Mouse (Mus musculus) forebrain, embryonic 10.5 days (tissue): ENCODE results near the gene Tmem56. TPM values are rescaled to one million over a fixed set of nuclear protein-coding genes. Genes with fewer than 3 reads are reported as not detected.

Experiments
- DNase-seq: peaks from one replicate; pipeline ENCODE4 v3.0.0-alpha.2; 2017; ENCODE audit warnings: low spot score; ENCODE audit errors: extremely low spot score
- H3K27ac ChIP-seq: fragments of 300-500 bp; sonication (generic); 2 replicates; pipeline ENCODE4 v1.5.1; 2016; ENCODE audit warnings: mild to moderate bottlenecking
- H3K27me3 ChIP-seq: fragments of 300-500 bp; sonication (generic); 2 replicates; pipeline ENCODE4 v1.6.1; 2016; ENCODE audit warnings: mild to moderate bottlenecking; ENCODE audit not compliant: poor library complexity, severe bottlenecking
- H3K36me3 ChIP-seq: fragments of 300-500 bp; sonication (generic); replicated peaks from 2 replicates; pipeline ENCODE4 v1.6.1; 2016; ENCODE audit warnings: mild to moderate bottlenecking, moderate library complexity
- H3K4me1 ChIP-seq: fragments of 300-500 bp; sonication (generic); 2 replicates; pipeline ENCODE4 v1.6.1; 2016
- H3K4me3 ChIP-seq: fragments of 300-500 bp; sonication (generic); 2 replicates; pipeline ENCODE4 v1.5.1; 2016; ENCODE audit warnings: mild to moderate bottlenecking, moderate library complexity
- H3K9me3 ChIP-seq: fragments of 300-500 bp; sonication (generic); 2 replicates; pipeline ENCODE4 v1.6.1; 2016; ENCODE audit warnings: mild to moderate bottlenecking, moderate library complexity
- WGBS: fragments of 180-500 bp; shearing (Covaris S2); methylation state at CpG from one replicate; pipeline ENCODE4 v1.1.7; 2016; 5-methylcytosine and 5-hydroxymethylcytosine counted together
- polyA plus RNA-seq: library from polyadenylated mRNA; unstranded; fragments of >200 nt; fragmentation: Nextera tagmentation; extraction: Ambion mirVana; gene quantifications from 2 replicates; pipeline ENCODE4 v1.2.1, GENCODE M21; 2016

The Tmem56 gene
- polyA plus RNA-seq, 1 experiment from 2014 or later: 1.4 TPM

- H3K27me3 ChIP-seq: no peaks in the 10 kb centered on the region
- H3K36me3 ChIP-seq: peaks cover 4% of the 10 kb centered on the region
- peak within 1 kb of the TSS; percentile 77 for H3K4me3 ChIP-seq
- H3K27ac ChIP-seq: peak within 1 kb of the TSS; percentile 92
- DNase-seq: peak; percentile 91
- under 1% methylated on average over 40 of the region's 40 CpGs for WGBS
- H3K4me1 ChIP-seq: peaks cover 24% of the 10 kb centered on the region
- no peaks in the 10 kb centered on the region for H3K9me3 ChIP-seq
Measured at GRCm38 (mm10) chr3:121171243-121171871, 111.5 kb downstream of the Tmem56 start, which contains the start of gene Rwdd3. Gene Rwdd3 (minus strand): TSS chr3:121171695.

DNA sequence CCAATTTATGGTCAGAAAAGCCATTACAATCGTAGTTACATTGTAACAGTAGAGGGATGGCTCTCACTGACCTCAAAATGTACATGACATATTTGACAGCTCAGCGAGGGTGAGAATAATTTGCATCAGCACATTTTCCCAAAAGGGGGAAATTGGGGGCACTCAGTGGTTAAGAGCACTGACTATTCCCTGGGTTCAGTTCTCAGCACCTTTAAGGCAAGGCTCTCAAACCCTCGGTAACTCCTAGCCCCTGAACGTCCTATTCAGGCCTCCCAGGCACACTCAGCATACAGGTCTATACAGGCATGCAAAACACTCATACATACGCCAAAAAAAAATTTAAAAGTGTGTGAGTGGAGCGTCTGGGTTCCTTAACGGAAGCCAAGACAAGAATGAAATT lies 112.3 kb downstream of the Tmem56 start:
- no peaks in the 10 kb centered on the region for H3K27me3 ChIP-seq
- H3K9me3 ChIP-seq: no peaks in the 10 kb centered on the region
- H3K27ac ChIP-seq: 0 out of 2 replicates have a peak overlapping the region, but pooled peaks have one; percentile 92
- DNase-seq: no peak
- peaks cover 6% of the 10 kb centered on the region for H3K36me3 ChIP-seq
- peaks cover 24% of the 10 kb centered on the region for H3K4me1 ChIP-seq
- peak overlapping the region; percentile 77 for H3K4me3 ChIP-seq
- WGBS: 67% methylated on average over 7 of the region's 7 CpGs

- Histone ChIP-seq H3K27me3 (no peaks in the 10 kb centered on the region), H3K36me3 (peaks cover 6% of the 10 kb centered on the region), H3K4me1 (peaks cover 24% of the 10 kb centered on the region), H3K27ac (no peak overlapping the region), H3K9me3 (no peaks in the 10 kb centered on the region), H3K4me3 (no peak overlapping the region)
- 84% methylated on average over 15 of the region's 15 CpGs for WGBS
- no peak for DNase-seq
Measured at GRCm38 (mm10) chr3:121169092-121169942, 113.6 kb downstream of the Tmem56 start.

GRCm38 (mm10) chr3:121168581-121168980 lies 114.3 kb downstream of the Tmem56 start:
- peaks cover 24% of the 10 kb centered on the region for H3K4me1 ChIP-seq
- DNase-seq: no peak
- peaks cover 6% of the 10 kb centered on the region for H3K36me3 ChIP-seq
- WGBS: 93% methylated on average over 8 of the region's 8 CpGs
- H3K9me3 ChIP-seq: no peaks in the 10 kb centered on the region
- no peaks in the 10 kb centered on the region for H3K27me3 ChIP-seq
- no peak overlapping the region for H3K4me3 ChIP-seq
- H3K27ac ChIP-seq: no peak overlapping the region

DNA sequence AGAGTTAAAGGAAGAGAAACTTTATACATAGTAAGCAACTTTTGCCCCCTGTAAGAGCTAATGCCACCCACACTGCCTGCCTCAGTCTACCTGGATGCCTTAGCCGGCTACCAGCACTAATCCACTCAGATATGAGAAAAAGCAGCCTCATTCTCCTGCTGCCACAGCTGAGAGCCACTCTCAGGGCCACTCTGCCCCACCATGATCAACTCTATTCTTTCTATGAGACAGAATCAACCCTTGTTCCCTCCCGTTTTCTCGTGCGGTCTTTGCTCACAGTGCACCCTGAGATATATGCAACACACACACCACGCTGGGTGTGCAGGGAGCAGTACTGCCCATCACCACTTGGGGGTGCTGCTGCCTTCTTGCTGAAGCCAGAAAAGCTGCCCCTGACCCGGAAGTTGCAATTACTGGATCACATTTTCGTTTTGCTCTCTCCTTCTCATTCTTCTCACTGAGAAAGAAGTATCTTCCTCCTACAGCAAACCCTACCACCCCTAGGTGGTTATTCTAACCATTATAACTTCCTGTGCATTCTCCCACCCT lies 119.6 kb downstream of the Tmem56 start:
- Histone ChIP-seq H3K27ac (no peak overlapping the region), H3K4me3 (no peak overlapping the region), H3K4me1 (no peaks in the 10 kb centered on the region), H3K36me3 (peaks cover 6% of the 10 kb centered on the region), H3K27me3 (no peaks in the 10 kb centered on the region), H3K9me3 (no peaks in the 10 kb centered on the region)
- peak; percentile 73 for DNase-seq
- 40% methylated on average over 7 of the region's 7 CpGs for WGBS

DNA sequence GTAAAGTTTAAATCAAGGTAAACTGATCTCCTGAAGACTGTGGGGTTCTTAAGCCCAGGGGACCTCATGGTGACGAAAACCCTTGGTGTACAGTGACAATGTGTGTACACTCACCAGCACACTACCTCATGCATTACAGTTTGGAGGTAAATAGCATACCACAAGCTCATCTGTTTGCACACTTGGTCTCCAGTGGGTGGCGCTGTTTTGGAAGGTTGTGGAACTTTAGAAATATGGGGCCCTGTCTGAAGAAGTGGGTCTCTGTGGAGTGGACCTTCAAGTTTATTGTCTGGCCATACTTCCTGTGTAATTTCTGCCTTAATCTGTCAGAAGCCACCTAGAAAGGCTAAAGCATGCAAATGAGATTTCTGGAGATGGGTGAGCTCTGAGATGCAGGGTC lies 121.2 kb downstream of the Tmem56 start:
- no peak overlapping the region for H3K4me3 ChIP-seq

DNA sequence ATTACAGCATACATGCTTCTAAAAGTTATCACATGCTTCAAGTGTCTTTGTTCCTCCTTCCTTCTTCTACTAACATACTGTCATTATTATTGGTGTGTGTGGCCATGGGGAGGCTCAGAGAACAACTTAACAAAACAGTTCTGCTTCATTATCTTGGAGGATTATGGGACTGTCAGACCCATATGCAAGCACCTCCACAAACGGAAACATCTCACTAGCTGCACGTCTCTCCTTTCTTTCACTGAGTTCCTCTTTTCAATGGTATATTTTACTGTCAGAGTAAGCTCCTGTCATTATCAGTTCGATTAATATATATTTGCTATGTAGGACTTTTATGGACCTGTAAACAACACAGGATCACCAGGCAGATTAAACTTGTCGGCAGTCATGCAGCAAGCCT lies 122.5 kb downstream of the Tmem56 start:
- 83% methylated on average over 4 of the region's 4 CpGs for WGBS
- H3K9me3 ChIP-seq: no peaks in the 10 kb centered on the region
- H3K27me3 ChIP-seq: no peaks in the 10 kb centered on the region
- no peak for DNase-seq
- no peak overlapping the region for H3K27ac ChIP-seq
- peaks cover 25% of the 10 kb centered on the region for H3K4me1 ChIP-seq
- no peaks in the 10 kb centered on the region for H3K36me3 ChIP-seq
- H3K4me3 ChIP-seq: no peak overlapping the region

More for the DNA sequence above, 121.2 kb downstream of the Tmem56 start:
- peaks cover 13% of the 10 kb centered on the region for H3K4me1 ChIP-seq
- no peak overlapping the region for H3K27ac ChIP-seq
- no peaks in the 10 kb centered on the region for H3K27me3 ChIP-seq
- H3K9me3 ChIP-seq: no peaks in the 10 kb centered on the region
- no peak for DNase-seq
- H3K36me3 ChIP-seq: peaks cover 5% of the 10 kb centered on the region
- 47% methylated on average over 2 of the region's 2 CpGs for WGBS

DNA sequence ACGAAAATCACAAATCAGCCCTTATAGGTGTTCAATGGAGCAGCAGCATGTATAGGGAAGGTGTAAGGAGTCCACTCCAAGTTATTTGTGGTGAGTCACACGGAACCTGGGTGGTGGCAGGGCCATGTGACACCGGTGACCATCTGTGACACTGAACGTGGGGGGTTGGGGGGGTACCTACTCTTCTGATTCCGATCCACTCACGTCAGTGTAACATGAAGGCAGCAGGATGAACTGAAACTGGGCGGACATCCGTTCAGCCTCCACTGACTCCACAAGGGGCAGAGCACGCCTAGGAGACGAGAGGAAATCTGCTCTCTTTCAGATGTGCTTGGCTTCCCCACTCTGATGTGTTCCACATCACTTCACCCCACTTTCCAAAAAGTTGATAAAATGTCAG lies 123.3 kb downstream of the Tmem56 start:
- Histone ChIP-seq H3K36me3 (no peaks in the 10 kb centered on the region), H3K4me1 (peaks cover 30% of the 10 kb centered on the region), H3K4me3 (no peak overlapping the region), H3K27ac (no peak overlapping the region), H3K9me3 (no peaks in the 10 kb centered on the region), H3K27me3 (no peaks in the 10 kb centered on the region)
- no peak for DNase-seq
- WGBS: 85% methylated on average over 10 of the region's 10 CpGs

DNA sequence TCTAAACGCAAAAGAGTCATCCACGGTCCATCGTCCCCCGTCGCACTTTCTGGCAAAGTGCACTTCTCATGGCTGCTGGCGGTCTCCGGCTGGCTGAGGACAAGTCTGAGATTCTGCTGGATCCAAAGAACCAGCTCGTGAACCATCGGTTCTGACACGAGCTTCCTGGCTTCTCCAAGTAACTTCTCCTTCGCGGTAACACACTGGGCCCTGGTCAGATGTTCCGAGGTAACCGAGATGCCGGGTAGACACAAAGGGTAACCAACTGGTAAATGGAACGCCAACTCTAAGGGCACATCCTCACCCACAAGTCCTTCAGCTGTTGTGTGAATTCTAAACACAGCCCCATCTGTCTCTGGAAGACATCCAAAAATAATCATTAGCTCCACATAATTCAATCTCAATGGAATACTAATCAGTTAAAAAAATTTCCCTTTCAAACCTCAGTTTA lies 124.0 kb downstream of the Tmem56 start:
- DNase-seq: no peak
- H3K9me3 ChIP-seq: no peaks in the 10 kb centered on the region
- no peaks in the 10 kb centered on the region for H3K36me3 ChIP-seq
- WGBS: 93% methylated on average over 16 of the region's 16 CpGs
- no peak overlapping the region for H3K27ac ChIP-seq
- H3K27me3 ChIP-seq: no peaks in the 10 kb centered on the region
- H3K4me1 ChIP-seq: peaks cover 30% of the 10 kb centered on the region
- no peak overlapping the region for H3K4me3 ChIP-seq

- peak overlapping the region; percentile 48 for H3K27ac ChIP-seq
- no peak overlapping the region for H3K4me3 ChIP-seq
- H3K9me3 ChIP-seq: no peaks in the 10 kb centered on the region
- no peak for DNase-seq
- H3K4me1 ChIP-seq: peaks cover 34% of the 10 kb centered on the region
- no peaks in the 10 kb centered on the region for H3K27me3 ChIP-seq
- H3K36me3 ChIP-seq: no peaks in the 10 kb centered on the region
- WGBS: 71% methylated on average over 10 of the region's 10 CpGs
Measured at GRCm38 (mm10) chr3:121157546-121158330, 125.2 kb downstream of the Tmem56 start.

GRCm38 (mm10) chr3:121156451-121157186 lies 126.3 kb downstream of the Tmem56 start:
- H3K9me3 ChIP-seq: no peaks in the 10 kb centered on the region
- peak overlapping the region; percentile 72 for H3K27ac ChIP-seq
- H3K36me3 ChIP-seq: no peaks in the 10 kb centered on the region
- H3K27me3 ChIP-seq: no peaks in the 10 kb centered on the region
- WGBS: 44% methylated on average over 11 of the region's 11 CpGs
- peaks cover 34% of the 10 kb centered on the region for H3K4me1 ChIP-seq
- no peak for DNase-seq
- H3K4me3 ChIP-seq: peak overlapping the region; percentile 14; the same call in 1 of the 2 replicates

DNA sequence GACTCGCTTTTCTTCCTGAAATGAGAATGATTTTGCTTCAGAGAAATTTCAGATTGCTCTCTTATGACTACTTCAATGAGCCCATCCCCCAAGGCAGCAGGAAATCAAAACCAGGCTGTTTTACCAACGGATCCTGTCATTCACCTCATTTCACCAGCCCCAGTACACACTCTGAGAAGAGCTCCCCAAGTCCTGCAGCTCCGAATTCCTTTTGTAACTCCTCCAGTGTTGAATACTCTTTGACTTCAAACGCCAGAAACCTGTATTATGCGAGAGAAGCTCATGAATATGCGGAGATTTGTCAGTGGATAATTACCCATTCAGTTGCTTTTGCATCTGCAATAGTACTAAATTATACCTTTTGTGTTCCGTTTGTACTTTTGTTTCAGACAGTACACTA lies 126.9 kb downstream of the Tmem56 start:
- H3K4me3 ChIP-seq: peak overlapping the region; percentile 14; the same call in 1 of the 2 replicates
- H3K4me1 ChIP-seq: peaks cover 34% of the 10 kb centered on the region
- 21% methylated on average over 7 of the region's 7 CpGs for WGBS
- H3K27ac ChIP-seq: peak overlapping the region; percentile 72
- no peaks in the 10 kb centered on the region for H3K9me3 ChIP-seq
- no peaks in the 10 kb centered on the region for H3K36me3 ChIP-seq
- H3K27me3 ChIP-seq: no peaks in the 10 kb centered on the region
- DNase-seq: no peak
